Mouse (Mus musculus) erythroblast, embryonic 14.5 days (primary cell): ENCODE results near the gene Mgat3. TPM values are rescaled to one million over a fixed set of nuclear protein-coding genes. Genes with fewer than 3 reads are reported as not detected.

Source experiments
- H3K27me3 ChIP-seq: 2 replicates; pipeline ENCODE4 v1.6.1; 2012; ENCODE audit warnings: inconsistent platforms; ENCODE audit not compliant: control insufficient read depth
- H3K36me3 ChIP-seq: 2 replicates; pipeline ENCODE4 v1.6.1; 2012; ENCODE audit warnings: mild to moderate bottlenecking, inconsistent platforms; ENCODE audit not compliant: control insufficient read depth
- H3K4me1 ChIP-seq: 2 replicates; pipeline ENCODE4 v1.6.1; 2012; ENCODE audit warnings: inconsistent platforms; ENCODE audit not compliant: control insufficient read depth
- H3K4me3 ChIP-seq: replicated peaks from 2 replicates; pipeline ENCODE3; 2012; ENCODE audit warnings: moderate library complexity, mild to moderate bottlenecking, inconsistent platforms
- H3K9me3 ChIP-seq: 2 replicates; pipeline ENCODE4 v1.6.1; 2012; ENCODE audit warnings: low read length, inconsistent platforms, mixed read lengths; ENCODE audit not compliant: control insufficient read depth
- GATA1 ChIP-seq: IDR thresholded peaks from 2 replicates; pipeline ENCODE4 v1.6.1; 2012; ENCODE audit warnings: low read length, inconsistent platforms, mixed read lengths
- TAL1 ChIP-seq: IDR thresholded peaks from 3 replicates; pipeline ENCODE4 v1.6.1; 2012; ENCODE audit warnings: low read length, inconsistent platforms, mixed read lengths
- polyA plus RNA-seq: library from polyadenylated mRNA; stranded (reverse); fragments of >175 nt; gene quantifications from 2 replicates; pipeline ENCODE4 v1.2.3, GENCODE M21; 2012

Mgat3 gene
- polyA plus RNA-seq, 1 experiment: not detected

GRCm38 (mm10) chr15:80206057-80206565, 32.6 kb downstream of the Mgat3 start:
- no peaks in the 10 kb centered on the region for H3K4me1 ChIP-seq
- no peaks in the 10 kb centered on the region for H3K9me3 ChIP-seq
- no peaks in the 10 kb centered on the region; the same call in 1 of the 2 replicates for H3K27me3 ChIP-seq
- no peak overlapping the region for H3K4me3 ChIP-seq
- no peaks in the 10 kb centered on the region for H3K36me3 ChIP-seq
- TF ChIP-seq TAL1: no peak
- TF ChIP-seq GATA1: no peak

- Histone ChIP-seq H3K4me3 (no peak overlapping the region), H3K27me3 (peaks cover 4% of the 10 kb centered on the region)
- no peak for TF ChIP-seq TAL1
- no peak for TF ChIP-seq GATA1
Observed at GRCm38 (mm10) chr15:80208446-80208845, 34.9 kb downstream of the Mgat3 start.

GRCm38 (mm10) chr15:80213688-80214087, 40.2 kb downstream of the Mgat3 start:
- TF ChIP-seq TAL1: no peak
- TF ChIP-seq GATA1: no peak
- Histone ChIP-seq H3K27me3 (peaks cover 6% of the 10 kb centered on the region), H3K4me1 (peaks cover 4% of the 10 kb centered on the region), H3K36me3 (no peaks in the 10 kb centered on the region; the same call in 1 of the 2 replicates), H3K9me3 (no peaks in the 10 kb centered on the region), H3K4me3 (no peak overlapping the region)

More at GRCm38 (mm10) chr15:80208446-80208845, 34.9 kb downstream of the Mgat3 start:
- no peaks in the 10 kb centered on the region for H3K9me3 ChIP-seq
- no peaks in the 10 kb centered on the region; the same call in 1 of the 2 replicates for H3K36me3 ChIP-seq
- H3K4me1 ChIP-seq: peaks cover 2% of the 10 kb centered on the region; the same call in 1 of the 2 replicates

- H3K27me3 ChIP-seq: peaks cover 10% of the 10 kb centered on the region
- no peaks in the 10 kb centered on the region; the same call in 1 of the 2 replicates for H3K36me3 ChIP-seq
- peaks cover 4% of the 10 kb centered on the region for H3K4me1 ChIP-seq
- H3K4me3 ChIP-seq: no peak overlapping the region
- no peak for TF ChIP-seq GATA1
- no peak for TF ChIP-seq TAL1
- no peaks in the 10 kb centered on the region for H3K9me3 ChIP-seq
Observed at GRCm38 (mm10) chr15:80215716-80216479, 42.4 kb downstream of the Mgat3 start.

- Histone ChIP-seq H3K4me3 (no peak overlapping the region), H3K27me3 (peaks cover 10% of the 10 kb centered on the region), H3K36me3 (no peaks in the 10 kb centered on the region; the same call in 1 of the 2 replicates), H3K9me3 (no peaks in the 10 kb centered on the region), H3K4me1 (peaks cover 4% of the 10 kb centered on the region)
- TF ChIP-seq TAL1: no peak
- no peak for TF ChIP-seq GATA1
Observed at GRCm38 (mm10) chr15:80216480-80216820, 42.9 kb downstream of the Mgat3 start.

- Histone ChIP-seq H3K36me3 (no peaks in the 10 kb centered on the region), H3K9me3 (no peaks in the 10 kb centered on the region), H3K4me1 (peaks cover 4% of the 10 kb centered on the region), H3K27me3 (peaks cover 6% of the 10 kb centered on the region), H3K4me3 (no peak overlapping the region)
- TF ChIP-seq TAL1 (no peak), GATA1 (no peak)
Observed at GRCm38 (mm10) chr15:80217476-80217875, 44.0 kb downstream of the Mgat3 start.

GRCm38 (mm10) chr15:80219211-80219610, 45.7 kb downstream of the Mgat3 start:
- no peaks in the 10 kb centered on the region for H3K9me3 ChIP-seq
- H3K36me3 ChIP-seq: no peaks in the 10 kb centered on the region
- no peaks in the 10 kb centered on the region for H3K4me1 ChIP-seq
- TF ChIP-seq TAL1: no peak
- no peak for TF ChIP-seq GATA1
- H3K4me3 ChIP-seq: no peak overlapping the region
- peaks cover 6% of the 10 kb centered on the region for H3K27me3 ChIP-seq

- no peak overlapping the region for H3K4me3 ChIP-seq
- TF ChIP-seq GATA1: no peak
- TF ChIP-seq TAL1: no peak
- H3K4me1 ChIP-seq: peaks cover 2% of the 10 kb centered on the region
- H3K27me3 ChIP-seq: peaks cover 6% of the 10 kb centered on the region
- H3K9me3 ChIP-seq: no peaks in the 10 kb centered on the region
- H3K36me3 ChIP-seq: no peaks in the 10 kb centered on the region
Observed at GRCm38 (mm10) chr15:80219705-80220657, 46.5 kb downstream of the Mgat3 start.

GRCm38 (mm10) chr15:80221031-80221430, 47.5 kb downstream of the Mgat3 start:
- H3K27me3 ChIP-seq: peaks cover 6% of the 10 kb centered on the region
- no peak for TF ChIP-seq GATA1
- TF ChIP-seq TAL1: no peak
- peaks cover 8% of the 10 kb centered on the region for H3K4me1 ChIP-seq
- no peaks in the 10 kb centered on the region for H3K9me3 ChIP-seq
- no peak overlapping the region for H3K4me3 ChIP-seq
- no peaks in the 10 kb centered on the region for H3K36me3 ChIP-seq
